Mouse (Mus musculus): ENCODE measurements around the gene Sos2. TPM values are rescaled to one million over a fixed set of nuclear protein-coding genes. Genes with fewer than 3 reads are reported as not detected.

Sos2 gene
- total and polyA plus RNA-seq, 3 experiments, result 9.8 to 17.8 TPM; not detected in 1

GRCm38 (mm10) chr12:69704799-69705458 lies 23.3 kb upstream of the Sos2 start:
- Histone ChIP-seq H3K4me1 (ENCODE audit: control insufficient read depth in 1 of 2, insufficient read depth in 2 of 2, low read length in 2 of 2) (no peaks in the 10 kb centered on the region), H3K9me3 (replicated peaks; ENCODE audit: insufficient read depth, low read length) (no peaks in the 10 kb centered on the region), H3K79me2 (ENCODE audit: control insufficient read depth, insufficient read depth, low read length, poor library complexity) (no peaks in the 10 kb centered on the region), H3K9ac (ENCODE audit: control insufficient read depth, low read depth, low read length, poor library complexity, severe bottlenecking) (no peak overlapping the region), H3K4me3 (ENCODE audit: control insufficient read depth in 1 of 2, insufficient read depth in 1 of 2, low read depth in 2 of 2, low read length in 2 of 2) (no peak overlapping the region), H3K27me3 (ENCODE audit: control insufficient read depth in 1 of 2, insufficient read depth in 2 of 2, low read length in 2 of 2) (no peaks in the 10 kb centered on the region), H3K27ac (ENCODE audit: control insufficient read depth, low read depth, low read length) (no peak overlapping the region), H3K36me3 (ENCODE audit: control insufficient read depth in 1 of 2, insufficient read depth in 2 of 2, low read length in 2 of 2) (peaks cover 0 to 6% of the 10 kb centered on the region in 2 experiments; a peak in 2 of 4 replicates)
- no peak for DNase-seq (ENCODE audit: low read depth, low spot score)
- no peak for TF ChIP-seq E2F4 (IDR thresholded peaks at IDR 0.05; ENCODE audit: borderline replicate concordance, low read depth, low read length)
- no peak for TF ChIP-seq RAD21 (IDR thresholded peaks at IDR 0.05; ENCODE audit: low read depth, low read length)
- TF ChIP-seq BHLHE40 (IDR thresholded peaks at IDR 0.05; ENCODE audit: borderline replicate concordance, low read depth, low read length), result no peak
- no peak for TF ChIP-seq MXI1 (IDR thresholded peaks at IDR 0.05; ENCODE audit: low read depth, low read length)
- no peak for TF ChIP-seq TBP (IDR thresholded peaks at IDR 0.05; ENCODE audit: low read depth, low read length)
- TF ChIP-seq MEF2A (IDR thresholded peaks at IDR 0.05; ENCODE audit: extremely low read depth, insufficient replicate concordance, low read depth, low read length, poor library complexity, severe bottlenecking), result no peak
- TF ChIP-seq ZKSCAN1 (IDR thresholded peaks at IDR 0.05; ENCODE audit: low read depth, low read length), result no peak
- no peak for TF ChIP-seq KAT2A (conservative IDR thresholded peaks at IDR 0.05; ENCODE audit: low read depth, low read length)
- no peak for TF ChIP-seq GABPA (IDR thresholded peaks at IDR 0.05; ENCODE audit: low read depth, low read length)
- no peak for TF ChIP-seq ZC3H11A (IDR thresholded peaks at IDR 0.05; ENCODE audit: low read depth, low read length)
- TF ChIP-seq ZNF384 (IDR thresholded peaks at IDR 0.05; ENCODE audit: low read depth, low read length), result no peak
- no peak for TF ChIP-seq USF1 (IDR thresholded peaks at IDR 0.05; ENCODE audit: low read depth, low read length)
- no peak for TF ChIP-seq UBTF (IDR thresholded peaks at IDR 0.05; ENCODE audit: borderline replicate concordance, insufficient read depth, low read depth, low read length)
- no peak for TF ChIP-seq JUND (IDR thresholded peaks at IDR 0.05; ENCODE audit: low read depth, low read length)
- TF ChIP-seq USF2 (IDR thresholded peaks at IDR 0.05; ENCODE audit: borderline replicate concordance in 1 of 2, insufficient read depth in 1 of 2, low read depth in 1 of 2, low read length in 2 of 2), result no peak
- no peak for TF ChIP-seq ETS1 (IDR thresholded peaks at IDR 0.05; ENCODE audit: low read depth, low read length)
- TF ChIP-seq MYB (IDR thresholded peaks at IDR 0.05; ENCODE audit: low read depth, low read length), result no peak

GRCm38 (mm10) chr12:69698352-69698751 lies 16.7 kb upstream of the Sos2 start:
- Histone ChIP-seq H3K9ac (ENCODE audit: control insufficient read depth, low read depth, low read length, poor library complexity, severe bottlenecking) (no peak overlapping the region), H3K79me2 (ENCODE audit: control insufficient read depth, insufficient read depth, low read length, poor library complexity) (no peaks in the 10 kb centered on the region), H3K9me3 (replicated peaks; ENCODE audit: insufficient read depth, low read length) (no peaks in the 10 kb centered on the region), H3K27me3 (ENCODE audit: control insufficient read depth in 1 of 2, insufficient read depth in 2 of 2, low read length in 2 of 2) (no peaks in the 10 kb centered on the region), H3K27ac (ENCODE audit: control insufficient read depth, low read depth, low read length) (no peak overlapping the region), H3K4me3 (ENCODE audit: control insufficient read depth in 1 of 2, insufficient read depth in 1 of 2, low read depth in 2 of 2, low read length in 2 of 2) (no peak overlapping the region), H3K4me1 (ENCODE audit: control insufficient read depth in 1 of 2, insufficient read depth in 2 of 2, low read length in 2 of 2) (no peaks in the 10 kb centered on the region), H3K36me3 (ENCODE audit: control insufficient read depth in 1 of 2, insufficient read depth in 2 of 2, low read length in 2 of 2) (peaks cover 0 to 2% of the 10 kb centered on the region in 2 experiments; a peak in 2 of 4 replicates)
- no peak for TF ChIP-seq USF2 (IDR thresholded peaks at IDR 0.05; ENCODE audit: borderline replicate concordance in 1 of 2, insufficient read depth in 1 of 2, low read depth in 1 of 2, low read length in 2 of 2)
- no peak for DNase-seq (ENCODE audit: low read depth, low spot score)
